Mouse (Mus musculus) neural tube, embryonic 11.5 days (tissue): ENCODE data around the gene Gm21970. TPM values are rescaled to one million over a fixed set of nuclear protein-coding genes. Genes with fewer than 3 reads are reported as not detected.

Source experiments
- ATAC-seq: fragments of 200-750 bp; cut with Nextera tagmentation; 2 replicates; pipeline ENCODE4 v1.8.0; 2017; ENCODE audit warnings: moderate number of reproducible peaks, mild to moderate bottlenecking, moderate TSS enrichment, moderate library complexity; ENCODE audit not compliant: insufficient read depth, low FRiP score, low TSS enrichment
- DNase-seq: peaks from one replicate; pipeline ENCODE4 v3.0.0-alpha.2; 2015; ENCODE audit warnings: low spot score
- H3K27ac ChIP-seq: fragments of 300-500 bp; sonication (generic); 2 replicates; pipeline ENCODE4 v1.5.1; 2014; ENCODE audit warnings: low read depth, mild to moderate bottlenecking, low read length
- H3K27me3 ChIP-seq: fragments of 300-500 bp; sonication (generic); 2 replicates; pipeline ENCODE4 v1.6.1; 2014; ENCODE audit warnings: mild to moderate bottlenecking, low read length, mixed read lengths; ENCODE audit not compliant: control insufficient read depth, insufficient read depth
- H3K36me3 ChIP-seq: fragments of 300-500 bp; sonication (generic); 2 replicates; pipeline ENCODE4 v1.6.1; 2014; ENCODE audit warnings: mild to moderate bottlenecking, low read length, moderate library complexity, mixed read lengths; ENCODE audit not compliant: control insufficient read depth, insufficient read depth
- H3K4me1 ChIP-seq: fragments of 300-500 bp; sonication (generic); 2 replicates; pipeline ENCODE4 v1.6.1; 2014; ENCODE audit warnings: low read length, mixed read lengths; ENCODE audit not compliant: control insufficient read depth, insufficient read depth
- H3K4me2 ChIP-seq: fragments of 300-500 bp; sonication (generic); 2 replicates; pipeline ENCODE4 v1.6.1; 2014; ENCODE audit warnings: low read depth, mild to moderate bottlenecking, moderate library complexity
- H3K4me3 ChIP-seq: fragments of 300-500 bp; sonication (generic); 2 replicates; pipeline ENCODE4 v1.5.1; 2014; ENCODE audit warnings: low read depth, low read length
- H3K9ac ChIP-seq: fragments of 300-500 bp; sonication (generic); 2 replicates; pipeline ENCODE4 v1.6.1; 2014; ENCODE audit warnings: mild to moderate bottlenecking, low read length
- H3K9me3 ChIP-seq: fragments of 300-500 bp; sonication (generic); 2 replicates; pipeline ENCODE4 v1.6.1; 2016; ENCODE audit warnings: low read length; ENCODE audit not compliant: control insufficient read depth
- WGBS: fragments of 180-500 bp; shearing (Covaris S2); extraction: QIAGEN DNeasy Blood & Tissue Kit; methylation state at CpG from one replicate; pipeline ENCODE4 v1.1.7; 2014; 5-methylcytosine and 5-hydroxymethylcytosine counted together
- polyA plus RNA-seq: library from polyadenylated mRNA; unstranded; fragments of >200 nt; fragmentation: Nextera tagmentation; extraction: Ambion mirVana; gene quantifications from 2 replicates; pipeline ENCODE4 v1.2.1, GENCODE M21; 2014

Gene Gm21970
- polyA plus RNA-seq, 1 experiment from 2014 or later = not detected

DNA sequence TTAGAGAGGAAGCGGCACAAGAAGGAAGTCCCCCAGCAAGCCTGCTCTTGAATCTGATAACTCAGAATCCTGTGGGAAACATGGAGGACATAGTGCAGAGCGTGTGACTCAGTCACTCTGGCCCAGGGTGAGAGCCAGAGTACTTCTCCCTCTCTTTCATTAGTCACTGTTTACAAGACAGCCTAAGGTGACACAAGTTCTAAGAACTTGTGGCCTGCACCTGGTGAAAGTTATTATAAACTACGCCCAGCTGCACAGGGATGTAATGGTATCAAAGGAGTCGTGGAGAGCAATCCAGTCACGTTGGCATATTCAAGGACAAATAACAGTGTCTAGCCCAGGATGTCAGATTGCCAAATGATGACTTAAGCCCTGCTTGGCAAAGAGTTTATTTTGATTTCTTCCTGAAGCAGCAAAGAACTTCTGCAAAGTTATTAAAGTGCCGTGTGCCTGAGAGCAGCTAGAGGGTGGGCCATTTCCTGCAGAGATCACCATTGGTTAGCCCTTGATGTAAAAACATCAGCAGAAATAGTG is 60.9 kb downstream of the Gm21970 start:
- ATAC-seq = no peak
- WGBS = 86% methylated on average over 6 of the region's 6 CpGs
- H3K27ac ChIP-seq = no peak overlapping the region

DNA sequence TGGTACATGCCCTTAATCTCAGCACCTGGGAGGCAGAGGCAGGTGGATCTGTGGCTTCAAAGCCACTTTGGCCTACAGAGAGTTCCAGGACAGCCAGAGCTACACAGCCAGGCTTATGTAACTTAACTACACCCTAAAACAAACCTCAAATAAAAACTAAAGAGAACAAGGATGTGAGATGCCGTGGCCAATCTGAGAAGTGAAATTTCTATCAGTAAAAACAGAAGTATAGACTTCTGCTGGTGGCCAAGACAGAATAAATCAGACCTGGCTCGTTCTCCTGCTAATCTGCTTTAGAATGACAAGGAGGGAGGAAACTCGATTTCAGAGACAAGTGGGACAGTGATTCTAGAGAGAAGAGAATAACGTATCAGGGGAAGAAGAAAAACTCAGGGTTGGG is 64.3 kb downstream of the Gm21970 start:
- Histone ChIP-seq H3K9ac (no peak overlapping the region), H3K36me3 (no peaks in the 10 kb centered on the region), H3K27ac (no peak overlapping the region), H3K9me3 (no peaks in the 10 kb centered on the region), H3K27me3 (no peaks in the 10 kb centered on the region), H3K4me3 (no peak overlapping the region), H3K4me1 (no peaks in the 10 kb centered on the region), H3K4me2 (no peak overlapping the region)
- WGBS = 80% methylated on average over 4 of the region's 4 CpGs
- ATAC-seq = no peak
- DNase-seq = no peak

More for the DNA sequence above, 60.9 kb downstream of the Gm21970 start:
- DNase-seq = no peak
- Histone ChIP-seq H3K4me3 (no peak overlapping the region), H3K4me1 (no peaks in the 10 kb centered on the region), H3K9me3 (no peaks in the 10 kb centered on the region), H3K27me3 (no peaks in the 10 kb centered on the region), H3K4me2 (no peak overlapping the region), H3K36me3 (no peaks in the 10 kb centered on the region), H3K9ac (no peak overlapping the region)

DNA sequence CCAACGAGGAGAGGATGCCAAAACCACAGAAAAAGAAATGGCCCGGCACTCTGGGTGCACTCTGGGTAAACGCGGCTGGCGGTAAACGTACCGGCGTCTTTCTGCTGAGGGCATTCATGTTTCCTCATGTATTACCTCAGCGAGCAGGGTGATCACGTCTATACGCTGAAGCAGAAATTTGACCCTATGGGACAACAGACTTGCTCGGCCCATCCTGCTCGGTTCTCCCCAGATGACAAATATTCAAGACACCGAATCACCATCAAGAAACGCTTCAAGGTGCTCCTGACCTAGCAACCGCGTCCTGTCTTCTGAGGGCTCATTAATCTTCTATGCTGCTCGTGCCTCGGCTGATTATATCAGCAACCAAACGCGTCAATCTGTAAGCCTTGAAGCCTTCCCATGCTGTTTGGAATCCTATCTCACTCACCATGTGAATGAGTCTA is 66.8 kb downstream of the Gm21970 start:
- DNase-seq (no peak), ATAC-seq (no peak)
- Histone ChIP-seq H3K27ac (no peak overlapping the region), H3K36me3 (no peaks in the 10 kb centered on the region), H3K4me1 (peaks cover 3% of the 10 kb centered on the region; the same call in 1 of the 2 replicates), H3K4me3 (no peak overlapping the region), H3K27me3 (no peaks in the 10 kb centered on the region), H3K9me3 (no peaks in the 10 kb centered on the region), H3K9ac (no peak overlapping the region), H3K4me2 (no peak overlapping the region)
- 83% methylated on average over 21 of the region's 21 CpGs for whole genome bisulfite sequencing

DNA sequence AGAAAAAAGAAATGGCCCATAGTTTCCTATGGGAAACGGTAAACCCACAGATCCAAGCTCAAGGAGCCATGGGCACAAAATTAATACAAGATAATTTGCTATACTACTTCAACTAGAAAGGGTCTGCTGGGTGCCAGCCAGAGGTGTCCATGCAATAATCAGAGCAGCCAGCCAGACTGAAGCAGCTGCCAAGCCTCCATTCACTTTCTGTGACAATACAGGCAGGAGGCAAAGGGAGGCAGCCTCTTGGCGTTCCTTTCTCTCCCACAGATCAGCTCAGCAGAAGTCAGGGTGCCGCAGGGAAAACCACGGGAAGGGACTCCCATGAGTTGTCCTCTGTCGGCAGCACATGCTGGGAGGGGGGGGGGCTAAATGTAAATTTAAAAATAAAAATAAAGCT is 67.5 kb downstream of the Gm21970 start:
- H3K36me3 ChIP-seq = no peaks in the 10 kb centered on the region
- H3K27me3 ChIP-seq = no peaks in the 10 kb centered on the region
- no peak overlapping the region for H3K27ac ChIP-seq
- ATAC-seq (no peak), DNase-seq (no peak)
- H3K4me1 ChIP-seq = peaks cover 3% of the 10 kb centered on the region; the same call in 1 of the 2 replicates
- H3K4me3 ChIP-seq = no peak overlapping the region
- H3K9me3 ChIP-seq = no peaks in the 10 kb centered on the region
- no peak overlapping the region for H3K4me2 ChIP-seq
- 62% methylated on average over 5 of the region's 5 CpGs for WGBS
- H3K9ac ChIP-seq = no peak overlapping the region

DNA sequence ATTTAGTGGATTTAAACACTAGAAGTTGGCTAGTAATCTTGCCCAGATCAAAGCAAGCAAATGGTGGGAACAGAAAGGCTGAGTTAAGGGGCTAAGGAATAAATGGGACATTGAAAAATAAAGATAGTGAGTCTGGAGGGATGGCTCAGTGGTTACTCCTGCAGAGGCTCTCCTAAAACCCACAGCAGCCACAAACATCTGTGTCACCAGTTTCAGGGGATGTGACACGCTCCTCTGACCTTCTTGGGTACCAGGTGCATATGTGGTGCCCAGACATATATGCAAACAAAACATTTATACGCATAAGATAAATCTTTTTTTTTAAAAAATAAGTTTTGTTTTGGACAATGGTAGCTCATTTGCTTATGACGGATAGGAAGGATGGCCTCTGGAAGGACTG is 67.9 kb downstream of the Gm21970 start:
- no peaks in the 10 kb centered on the region for H3K36me3 ChIP-seq
- no peak for DNase-seq
- no peak overlapping the region for H3K4me2 ChIP-seq
- H3K27ac ChIP-seq = no peak overlapping the region
- no peak overlapping the region for H3K4me3 ChIP-seq
- peaks cover 3% of the 10 kb centered on the region; the same call in 1 of the 2 replicates for H3K4me1 ChIP-seq
- H3K9ac ChIP-seq = no peak overlapping the region
- no peaks in the 10 kb centered on the region for H3K27me3 ChIP-seq
- 91% methylated on average over 3 of the region's 3 CpGs for WGBS
- no peaks in the 10 kb centered on the region for H3K9me3 ChIP-seq
- ATAC-seq = no peak

DNA sequence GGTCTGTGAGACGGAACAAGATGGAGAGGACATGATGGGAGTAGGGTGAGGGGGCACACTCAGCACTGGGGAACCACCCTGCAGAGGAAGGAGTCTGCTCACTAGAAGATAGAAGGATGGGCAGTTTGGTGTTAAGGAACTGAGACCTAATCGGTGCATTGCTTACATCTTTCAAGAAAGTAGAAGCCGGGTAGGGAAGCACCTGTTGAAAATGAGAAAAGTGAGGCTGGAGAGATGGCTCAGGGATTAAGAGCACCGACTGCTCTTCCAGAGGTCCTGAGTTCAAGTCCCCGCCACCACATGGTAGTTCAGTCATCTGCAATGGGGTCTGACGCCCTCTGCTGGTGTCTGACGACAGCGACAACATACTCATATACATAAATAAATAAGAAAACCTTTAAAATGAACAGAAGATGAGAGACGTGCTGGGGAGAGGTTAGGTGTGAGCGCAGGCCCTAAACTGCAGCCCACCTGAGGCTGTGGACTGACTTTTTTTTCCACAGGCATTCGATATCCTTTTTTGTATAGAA is 68.4 kb downstream of the Gm21970 start:
- Histone ChIP-seq H3K4me1 (peaks cover 3% of the 10 kb centered on the region; the same call in 1 of the 2 replicates), H3K36me3 (no peaks in the 10 kb centered on the region), H3K27ac (no peak overlapping the region), H3K4me3 (no peak overlapping the region), H3K9me3 (no peaks in the 10 kb centered on the region), H3K27me3 (no peaks in the 10 kb centered on the region), H3K9ac (no peak overlapping the region), H3K4me2 (no peak overlapping the region)
- no peak for DNase-seq
- no peak for ATAC-seq
- WGBS = 72% methylated on average over 11 of the region's 11 CpGs

DNA sequence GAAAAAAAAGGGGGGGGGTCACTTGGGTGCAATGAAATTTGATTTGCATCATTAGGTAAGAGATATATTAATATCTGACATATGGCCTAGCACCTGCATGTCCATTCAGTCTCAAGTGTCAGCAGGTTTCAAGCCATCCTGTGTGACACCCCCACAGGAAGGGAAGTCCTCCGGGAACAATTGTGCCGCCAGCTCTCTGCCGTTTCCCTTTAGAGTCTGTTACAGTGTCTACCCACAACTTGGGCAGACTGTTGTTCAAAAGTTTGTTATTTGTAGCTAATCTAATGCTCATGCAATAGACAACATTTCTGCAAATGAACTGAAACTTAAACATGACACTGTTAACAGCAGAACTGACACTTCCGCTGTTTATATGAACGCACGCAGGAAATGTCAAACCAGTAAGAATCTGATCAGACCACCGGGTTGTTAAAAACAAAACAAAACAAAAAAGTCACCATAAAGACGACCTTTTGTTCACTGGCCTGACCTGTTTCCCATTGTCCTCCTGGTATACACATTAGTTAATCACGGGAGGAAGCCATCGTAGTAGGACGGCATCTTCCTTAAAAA is 69.6 kb downstream of the Gm21970 start:
- DNase-seq = no peak
- no peak for ATAC-seq
- no peak overlapping the region for H3K27ac ChIP-seq
- no peaks in the 10 kb centered on the region for H3K9me3 ChIP-seq
- H3K4me1 ChIP-seq = peaks cover 8% of the 10 kb centered on the region
- no peak overlapping the region for H3K4me2 ChIP-seq
- H3K9ac ChIP-seq = no peak overlapping the region
- no peaks in the 10 kb centered on the region for H3K27me3 ChIP-seq
- H3K4me3 ChIP-seq = no peak overlapping the region
- no peaks in the 10 kb centered on the region for H3K36me3 ChIP-seq
- 70% methylated on average over 11 of the region's 11 CpGs for WGBS

DNA sequence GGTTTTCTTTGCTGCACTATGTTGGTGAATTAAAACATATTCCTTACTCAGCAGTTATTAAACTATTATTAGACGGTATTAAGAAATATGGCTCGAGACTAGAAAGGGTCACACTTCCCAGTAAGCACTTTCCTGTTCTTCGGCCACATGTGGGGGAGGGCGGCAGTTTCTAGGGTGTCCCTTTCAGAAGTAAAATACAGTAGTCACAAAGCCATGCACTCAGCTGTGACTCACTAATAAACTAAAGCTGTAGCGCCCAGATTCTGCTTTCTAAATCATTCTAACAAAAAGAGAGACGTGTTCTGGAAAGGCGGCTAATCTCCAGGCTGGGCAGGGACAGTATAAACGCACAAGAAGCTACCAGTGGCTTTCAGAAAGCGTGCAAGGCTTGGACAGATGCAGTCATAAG is 70.3 kb downstream of the Gm21970 start:
- Histone ChIP-seq H3K4me1 (peaks cover 8% of the 10 kb centered on the region), H3K9ac (no peak overlapping the region), H3K4me3 (no peak overlapping the region), H3K36me3 (no peaks in the 10 kb centered on the region), H3K27ac (no peak overlapping the region), H3K9me3 (no peaks in the 10 kb centered on the region), H3K4me2 (no peak overlapping the region), H3K27me3 (no peaks in the 10 kb centered on the region)
- DNase-seq (no peak), ATAC-seq (no peak)
- WGBS = 64% methylated on average over 9 of the region's 9 CpGs

DNA sequence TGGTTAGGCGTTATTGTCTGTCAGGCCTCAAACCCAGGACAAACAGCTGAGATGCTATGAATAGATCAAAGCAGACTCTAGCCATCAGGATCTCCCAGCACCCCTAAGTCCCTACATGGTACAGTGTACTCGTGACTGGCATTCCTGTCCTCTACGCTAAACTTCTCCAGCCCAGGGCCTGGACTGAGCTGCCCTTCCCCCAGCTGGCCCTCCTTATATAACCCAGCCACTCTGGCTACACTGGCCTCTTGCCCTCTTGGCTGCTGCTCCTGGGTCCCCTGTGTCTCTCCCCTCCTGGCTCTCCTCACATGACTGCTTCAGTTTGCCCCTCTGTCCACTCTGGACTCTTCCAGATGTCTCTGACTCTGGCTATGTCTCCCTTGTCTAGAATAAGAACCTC is 71.1 kb downstream of the Gm21970 start:
- Histone ChIP-seq H3K9ac (no peak overlapping the region), H3K27me3 (no peaks in the 10 kb centered on the region), H3K27ac (no peak overlapping the region), H3K4me2 (no peak overlapping the region), H3K36me3 (no peaks in the 10 kb centered on the region), H3K9me3 (no peaks in the 10 kb centered on the region), H3K4me1 (peaks cover 8% of the 10 kb centered on the region), H3K4me3 (no peak overlapping the region)
- DNase-seq (no peak), ATAC-seq (no peak)
- 78% methylated on average over 3 of the region's 3 CpGs for WGBS
